Mouse (Mus musculus) embryonic fibroblast, embryonic 13.5 days (primary cell): ENCODE data around the gene Il18bp.

ENCODE experiments used
- CTCF ChIP-seq: IDR thresholded peaks from 2 replicates; pipeline ENCODE4 v1.5.1; 2011; ENCODE audit warnings: mild to moderate bottlenecking, control low read depth, low read length, moderate library complexity, borderline replicate concordance; ENCODE audit not compliant: insufficient read depth
- POLR2A ChIP-seq: IDR thresholded peaks from 2 replicates; pipeline ENCODE4 v1.6.1; 2011; ENCODE audit warnings: low read depth, mild to moderate bottlenecking, control low read depth, low read length, moderate library complexity

- TF ChIP-seq CTCF: no peak
- peak; percentile 15; the same call in 1 of the 2 replicates for TF ChIP-seq POLR2A
Observed at GRCm38 (mm10) chr7:101971721-101972120, 46.8 kb downstream of the Il18bp start.
